Mouse (Mus musculus): ENCODE measurements around the gene Boc. TPM values are rescaled to one million over a fixed set of nuclear protein-coding genes. Genes with fewer than 3 reads are reported as not detected.
"Not testable (repeated sequence)": the region's sequence is repeated elsewhere in the genome, so short reads cannot be mapped to it uniquely, and the experiment has no call there.

The Boc gene
- polyA plus RNA-seq, 1 experiment from 2014 or later, result 57.6 TPM

DNA sequence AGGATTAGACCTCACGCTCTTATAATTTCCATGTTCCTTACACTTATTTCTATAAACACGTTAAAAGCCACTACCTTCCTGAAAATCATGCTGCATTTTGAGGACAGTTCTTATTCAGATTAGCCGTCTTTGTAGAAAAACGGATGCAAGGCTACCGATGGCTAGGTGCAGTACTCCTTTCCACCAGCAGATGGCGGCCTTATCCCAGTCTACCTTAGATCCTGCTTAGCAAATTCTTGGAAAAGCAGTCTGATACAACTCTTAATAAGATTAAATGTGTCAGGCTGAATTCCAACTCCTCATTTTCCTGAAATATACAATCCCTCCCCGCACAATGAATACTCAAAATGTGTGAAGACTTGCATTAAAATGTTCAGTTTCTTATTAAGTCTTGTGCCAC is 74.6 kb downstream of the Boc start:
- Histone ChIP-seq H3K9me3 (no peaks in the 10 kb centered on the region), H3K4me1 (peaks cover 36% of the 10 kb centered on the region), H3K4me2 (no peak overlapping the region), H3K27me3 (no peaks in the 10 kb centered on the region), H3K4me3 (no peak overlapping the region), H3K9ac (no peak overlapping the region), H3K27ac (peak overlapping the region; percentile 76), H3K36me3 (peaks cover 57% of the 10 kb centered on the region)
- 8% methylated on average over 7 of the region's 7 CpGs for WGBS
- ATAC-seq (ENCODE audit: insufficient number of reproducible peaks, low FRiP score, low TSS enrichment, low read depth), result no peak

DNA sequence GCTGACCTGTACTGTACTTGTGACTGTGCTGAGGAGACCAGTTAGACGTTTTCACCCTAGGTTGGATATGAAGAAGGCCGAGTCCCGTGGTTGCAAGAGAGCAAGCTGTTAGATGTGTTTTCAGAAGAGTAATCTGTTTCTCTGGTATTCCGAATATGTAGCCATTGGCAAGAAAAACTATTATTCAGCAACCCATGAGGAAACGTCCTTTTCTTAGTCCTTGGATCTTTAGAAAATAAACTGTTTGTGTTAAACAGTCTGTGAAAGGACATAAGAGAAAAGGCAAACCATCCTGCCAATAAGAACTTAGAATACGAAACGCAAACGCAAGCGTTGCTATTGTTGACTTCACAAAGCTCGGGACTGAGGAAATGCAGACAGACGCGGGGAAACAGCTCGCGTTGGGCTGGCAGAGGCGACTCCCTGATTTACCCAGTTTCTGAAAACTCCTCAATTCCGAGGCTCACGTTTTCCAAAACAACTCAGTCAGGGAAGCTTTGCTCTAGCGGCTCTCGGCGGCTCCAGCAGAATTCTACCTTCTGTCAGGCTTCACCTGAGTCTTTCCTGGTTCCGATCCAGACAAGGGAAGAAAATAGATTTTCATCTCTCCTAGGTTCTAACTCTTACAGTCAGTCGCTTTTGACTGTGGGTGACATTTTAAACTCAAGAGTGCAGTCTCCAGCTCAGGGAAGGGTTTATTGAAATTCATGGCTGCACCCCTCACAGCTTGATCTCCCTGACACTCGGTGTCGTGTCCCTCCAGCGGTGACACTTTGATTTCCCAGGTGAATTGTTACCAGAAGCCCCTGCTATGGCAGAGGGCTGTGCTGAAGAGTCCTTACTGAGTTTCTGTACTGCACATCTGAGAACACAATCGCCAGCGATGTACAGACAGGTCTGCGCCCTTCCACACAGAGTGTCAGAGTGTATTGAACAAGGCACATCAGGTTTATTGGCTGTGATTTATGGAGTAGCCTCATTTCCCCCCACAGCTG is 76.8 kb downstream of the Boc start:
- H3K4me2 ChIP-seq, result no peak overlapping the region
- H3K9ac ChIP-seq, result no peak overlapping the region
- peaks cover 39% of the 10 kb centered on the region for H3K4me1 ChIP-seq
- H3K27ac ChIP-seq, result peak overlapping the region; percentile 77
- H3K9me3 ChIP-seq, result no peaks in the 10 kb centered on the region
- no peaks in the 10 kb centered on the region for H3K27me3 ChIP-seq
- H3K36me3 ChIP-seq, result peaks cover 36% of the 10 kb centered on the region
- ATAC-seq (ENCODE audit: insufficient number of reproducible peaks, low FRiP score, low TSS enrichment, low read depth), result no peak
- H3K4me3 ChIP-seq, result no peak overlapping the region
- WGBS, result 49% methylated on average over 28 of the region's 28 CpGs

DNA sequence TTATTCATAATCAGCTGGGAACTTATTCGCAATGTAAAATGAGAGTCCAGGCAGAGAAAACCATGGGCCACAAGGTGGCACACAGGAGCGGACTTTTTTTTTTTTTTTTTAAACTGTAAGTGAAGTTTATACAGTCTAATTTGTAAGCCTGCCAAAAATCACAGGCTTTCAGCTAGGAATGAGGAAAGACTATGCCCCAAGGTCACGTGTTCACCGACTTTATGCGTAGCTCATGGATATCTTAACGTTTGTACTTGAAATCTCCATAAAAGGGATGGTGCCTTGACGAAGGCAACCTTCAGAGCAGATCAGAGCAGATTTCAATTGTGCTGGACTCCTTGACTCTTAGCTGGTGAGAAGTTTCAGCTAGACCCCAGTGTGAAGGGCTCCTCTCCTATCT is 78.1 kb downstream of the Boc start:
- Histone ChIP-seq H3K4me3 (no peak overlapping the region), H3K9me3 (no peaks in the 10 kb centered on the region), H3K4me1 (peaks cover 35% of the 10 kb centered on the region), H3K9ac (no peak overlapping the region), H3K27me3 (no peaks in the 10 kb centered on the region), H3K27ac (peak overlapping the region; percentile 77), H3K4me2 (no peak overlapping the region), H3K36me3 (peaks cover 23% of the 10 kb centered on the region)
- ATAC-seq (ENCODE audit: insufficient number of reproducible peaks, low FRiP score, low TSS enrichment, low read depth), result 0 out of 2 replicates have a peak, but pooled peaks have one; percentile 31
- WGBS, result 26% methylated on average over 7 of the region's 7 CpGs

DNA sequence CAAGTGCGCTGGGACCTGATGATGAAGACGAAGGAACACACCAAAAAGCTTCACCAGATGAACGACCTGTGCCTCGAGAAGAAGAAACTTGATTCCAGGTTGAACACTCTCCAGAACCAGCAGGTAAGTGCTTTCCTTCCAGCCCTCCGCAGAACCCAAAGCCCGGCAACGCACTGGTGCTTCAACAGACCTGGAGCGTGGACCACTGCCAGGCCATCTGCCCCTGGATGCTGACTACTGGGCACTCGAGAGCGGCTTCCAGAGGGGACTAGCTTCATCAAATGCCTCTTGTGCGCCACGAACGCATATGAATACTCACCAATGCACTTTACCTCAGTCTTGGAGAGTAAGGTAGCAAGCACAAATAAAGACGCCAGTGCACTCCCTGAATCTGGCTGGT is 78.8 kb downstream of the Boc start:
- Histone ChIP-seq H3K9ac (no peak overlapping the region), H3K4me3 (no peak overlapping the region), H3K27me3 (no peaks in the 10 kb centered on the region), H3K9me3 (no peaks in the 10 kb centered on the region), H3K27ac (peak overlapping the region; percentile 38), H3K4me1 (peaks cover 32% of the 10 kb centered on the region), H3K36me3 (peaks cover 16% of the 10 kb centered on the region), H3K4me2 (no peak overlapping the region)
- 81% methylated on average over 14 of the region's 14 CpGs for WGBS
- no peak for ATAC-seq (ENCODE audit: insufficient number of reproducible peaks, low FRiP score, low TSS enrichment, low read depth)

DNA sequence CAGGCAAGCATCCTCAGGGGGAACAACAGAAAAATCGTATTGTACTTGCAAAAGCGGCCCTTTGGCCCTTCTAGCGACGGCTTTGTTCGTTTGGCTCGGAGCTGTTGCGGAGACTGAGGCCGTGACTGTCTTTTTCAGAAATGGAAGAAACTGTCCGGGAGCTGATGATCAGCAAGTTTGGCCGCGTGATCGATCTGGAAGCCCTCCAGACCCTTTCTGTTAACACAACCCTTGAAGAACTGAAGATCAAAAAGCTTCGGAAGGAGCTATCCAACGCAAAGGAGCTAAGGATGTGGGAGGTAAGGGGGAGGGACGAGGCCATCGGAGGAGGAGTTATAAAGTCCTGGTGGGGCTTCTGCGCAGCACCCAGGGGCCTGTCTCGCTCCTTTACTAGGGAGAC is 79.9 kb downstream of the Boc start:
- Histone ChIP-seq H3K27ac (0 out of 2 replicates have a peak overlapping the region, but pooled peaks have one; percentile 33), H3K4me2 (no peak overlapping the region), H3K4me3 (no peak overlapping the region), H3K27me3 (no peaks in the 10 kb centered on the region), H3K9me3 (no peaks in the 10 kb centered on the region), H3K4me1 (peaks cover 27% of the 10 kb centered on the region), H3K36me3 (peaks cover 10% of the 10 kb centered on the region), H3K9ac (no peak overlapping the region)
- ATAC-seq (ENCODE audit: insufficient number of reproducible peaks, low FRiP score, low TSS enrichment, low read depth), result no peak
- 37% methylated on average over 18 of the region's 18 CpGs for WGBS

DNA sequence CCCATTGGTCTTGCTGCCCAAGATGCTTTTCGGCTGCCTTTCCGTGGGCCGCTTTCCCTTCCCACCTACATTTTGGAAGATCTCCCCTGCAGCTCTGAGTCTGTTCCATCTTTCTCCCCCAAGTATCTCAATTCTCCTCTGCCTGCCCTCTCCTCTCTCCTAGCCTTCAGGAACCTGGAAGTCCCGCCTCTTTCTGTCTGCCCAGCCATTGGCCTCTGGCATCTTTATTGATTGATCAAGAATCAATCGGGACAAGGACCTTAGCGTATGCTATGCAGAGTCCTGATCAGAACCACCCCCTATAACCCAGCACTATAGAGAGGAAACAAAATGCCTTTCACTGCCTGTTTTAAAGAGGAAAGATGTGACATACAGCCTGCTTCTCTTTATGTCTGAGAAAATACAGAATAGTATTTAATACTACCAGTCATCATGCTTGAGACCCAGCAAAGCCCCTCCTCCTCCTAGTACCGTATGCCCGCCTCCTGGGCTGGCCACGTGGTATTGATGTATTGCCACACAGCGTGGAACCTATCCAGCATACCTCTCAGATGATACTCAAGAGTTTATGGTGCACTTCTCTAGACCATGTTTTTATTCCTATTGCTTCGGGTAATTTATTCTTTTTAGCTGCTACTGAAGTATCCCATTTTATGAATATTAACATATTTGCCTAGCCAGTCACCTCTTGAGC is 82.9 kb downstream of the Boc start:
- Histone ChIP-seq H3K27ac (no peak overlapping the region), H3K9ac (no peak overlapping the region), H3K4me3 (no peak overlapping the region), H3K4me2 (no peak overlapping the region), H3K9me3 (no peaks in the 10 kb centered on the region), H3K36me3 (no peaks in the 10 kb centered on the region), H3K27me3 (no peaks in the 10 kb centered on the region), H3K4me1 (peaks cover 16% of the 10 kb centered on the region)
- no peak for ATAC-seq (ENCODE audit: insufficient number of reproducible peaks, low FRiP score, low TSS enrichment, low read depth)
- 85% methylated on average over 11 of the region's 11 CpGs for WGBS

DNA sequence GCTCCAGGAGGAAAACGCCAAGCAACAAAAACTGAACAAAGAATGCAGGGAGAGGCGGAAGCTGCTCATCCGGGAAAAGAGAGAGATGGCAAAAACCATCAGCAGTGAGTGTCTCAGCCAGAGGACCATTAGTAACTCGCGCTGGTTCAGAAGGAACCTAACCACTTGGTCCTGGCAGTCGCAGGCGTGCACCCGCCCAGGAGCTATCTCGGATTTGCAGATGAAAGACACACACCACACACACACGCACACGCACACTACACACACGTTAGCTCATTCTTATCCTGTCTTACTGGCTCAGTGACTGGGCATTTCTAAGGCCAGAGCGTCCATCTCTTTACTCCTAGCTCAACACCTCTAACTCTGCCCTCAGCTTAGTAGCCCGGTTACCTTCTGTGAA is 83.4 kb downstream of the Boc start:
- WGBS, result 86% methylated on average over 14 of the region's 14 CpGs
- no peaks in the 10 kb centered on the region for H3K36me3 ChIP-seq
- no peak overlapping the region for H3K9ac ChIP-seq
- H3K4me2 ChIP-seq, result no peak overlapping the region
- H3K27ac ChIP-seq, result no peak overlapping the region
- H3K4me1 ChIP-seq, result peaks cover 13% of the 10 kb centered on the region; the same call in 1 of the 2 replicates
- no peak for ATAC-seq (ENCODE audit: insufficient number of reproducible peaks, low FRiP score, low TSS enrichment, low read depth)
- H3K27me3 ChIP-seq, result no peaks in the 10 kb centered on the region
- H3K4me3 ChIP-seq, result no peak overlapping the region
- H3K9me3 ChIP-seq, result no peaks in the 10 kb centered on the region

DNA sequence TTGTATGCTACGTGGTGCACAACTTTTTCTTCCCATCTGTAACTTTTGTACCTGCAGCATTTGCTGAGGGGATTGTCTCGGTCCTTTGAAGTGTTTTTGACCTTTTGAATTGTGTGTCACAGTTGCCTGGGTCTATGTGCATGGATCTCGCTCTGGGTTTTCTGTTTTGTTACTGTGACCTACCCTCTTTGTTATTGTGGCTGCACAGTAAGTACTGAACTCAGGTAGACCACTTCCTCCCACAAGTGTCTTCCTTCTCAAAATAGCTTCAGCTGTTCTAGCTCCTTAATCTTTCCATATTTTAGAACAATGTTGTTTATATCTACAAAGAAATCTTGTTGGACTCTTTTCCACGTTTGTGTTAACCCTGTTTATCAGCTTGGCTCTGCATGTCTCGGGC is 97.8 kb downstream of the Boc start:
- H3K36me3 ChIP-seq, result no peaks in the 10 kb centered on the region
- 77% methylated on average over 5 of the region's 5 CpGs for WGBS
- H3K4me3 ChIP-seq, result no peak overlapping the region
- no peak overlapping the region for H3K9ac ChIP-seq
- H3K27me3 ChIP-seq, result no peaks in the 10 kb centered on the region
- H3K27ac ChIP-seq, result no peak overlapping the region
- no peak overlapping the region for H3K4me2 ChIP-seq
- H3K9me3 ChIP-seq, result no peaks in the 10 kb centered on the region
- no peak for ATAC-seq (ENCODE audit: insufficient number of reproducible peaks, low FRiP score, low TSS enrichment, low read depth)
- H3K4me1 ChIP-seq, result no peaks in the 10 kb centered on the region

DNA sequence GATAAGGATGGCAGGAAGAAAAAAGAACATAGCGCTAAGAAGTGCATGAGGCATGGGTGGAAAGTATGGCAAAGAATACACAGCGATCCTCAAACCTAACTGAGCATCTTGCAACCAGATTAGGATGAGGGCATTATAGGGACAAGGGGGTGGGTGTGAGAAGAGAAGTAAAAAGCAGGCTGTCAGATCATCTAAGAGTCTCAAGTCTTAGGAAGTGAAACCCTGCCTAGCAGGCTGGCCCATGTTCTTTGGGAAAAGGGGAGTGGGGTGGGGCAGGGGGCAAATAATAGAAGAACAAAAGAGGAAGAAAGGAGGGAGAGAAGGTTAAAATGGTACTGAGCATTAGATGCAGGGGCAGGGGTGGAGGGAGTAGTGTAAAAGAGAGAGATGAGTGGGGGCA is 99.9 kb downstream of the Boc start:
- Histone ChIP-seq H3K4me3 (no peak overlapping the region), H3K9me3 (no peaks in the 10 kb centered on the region), H3K4me2 (no peak overlapping the region), H3K36me3 (no peaks in the 10 kb centered on the region), H3K4me1 (no peaks in the 10 kb centered on the region), H3K27me3 (no peaks in the 10 kb centered on the region), H3K9ac (no peak overlapping the region), H3K27ac (no peak overlapping the region)
- 90% methylated on average over 2 of the region's 2 CpGs for WGBS
- no peak for ATAC-seq (ENCODE audit: insufficient number of reproducible peaks, low FRiP score, low TSS enrichment, low read depth)

DNA sequence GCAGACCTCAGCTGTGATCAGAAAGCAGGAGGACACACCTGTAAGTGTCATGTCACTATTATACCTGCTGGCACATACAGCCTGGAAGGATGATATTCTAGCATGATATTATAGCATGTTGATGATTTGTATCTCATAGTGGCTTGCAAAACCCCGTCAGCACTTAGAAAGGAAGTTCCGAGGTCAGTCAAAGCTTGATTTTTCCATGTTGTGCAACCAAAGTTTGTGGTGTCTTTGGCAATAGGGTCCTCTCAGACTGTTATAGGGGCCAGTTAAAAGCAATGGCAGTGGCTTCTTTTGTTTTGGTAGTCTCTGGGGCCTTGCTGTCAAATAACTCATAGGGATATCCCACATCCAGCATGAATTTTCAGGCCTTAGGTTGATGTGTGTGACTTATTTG is 100.8 kb downstream of the Boc start:
- H3K36me3 ChIP-seq, result no peaks in the 10 kb centered on the region
- H3K4me2 ChIP-seq, result no peak overlapping the region
- 86% methylated on average over 2 of the region's 2 CpGs for WGBS
- H3K4me3 ChIP-seq, result no peak overlapping the region
- ATAC-seq (ENCODE audit: insufficient number of reproducible peaks, low FRiP score, low TSS enrichment, low read depth), result no peak
- H3K9me3 ChIP-seq, result no peaks in the 10 kb centered on the region
- no peaks in the 10 kb centered on the region for H3K4me1 ChIP-seq
- H3K27me3 ChIP-seq, result no peaks in the 10 kb centered on the region
- H3K9ac ChIP-seq, result no peak overlapping the region
- no peak overlapping the region for H3K27ac ChIP-seq

DNA sequence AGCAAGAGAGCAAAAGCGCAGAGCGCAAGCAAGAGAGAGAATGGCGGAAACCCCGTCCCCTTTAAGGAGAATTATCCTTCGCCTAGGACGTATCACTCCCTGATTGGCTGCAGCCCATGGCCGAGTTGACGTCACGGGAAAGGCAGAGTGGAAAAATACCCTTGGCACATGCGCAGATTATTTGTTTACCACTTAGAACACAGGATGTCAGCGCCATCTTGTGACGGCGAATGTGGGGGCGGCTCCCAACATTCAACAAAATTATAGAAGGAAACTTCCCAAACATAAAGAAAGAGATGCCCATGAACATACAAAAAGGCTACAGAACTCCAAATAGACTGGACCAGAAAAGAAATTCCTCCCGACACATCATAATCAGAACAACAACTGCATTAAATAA is 116.8 kb downstream of the Boc start:
- 95% methylated on average over 15 of the region's 15 CpGs for WGBS
- not testable (repeated sequence) for H3K4me3 ChIP-seq; H3K4me1 ChIP-seq; H3K27me3 ChIP-seq; ATAC-seq (ENCODE audit: insufficient number of reproducible peaks, low FRiP score, low TSS enrichment, low read depth); H3K27ac ChIP-seq; H3K36me3 ChIP-seq; H3K4me2 ChIP-seq; H3K9ac ChIP-seq; H3K9me3 ChIP-seq

DNA sequence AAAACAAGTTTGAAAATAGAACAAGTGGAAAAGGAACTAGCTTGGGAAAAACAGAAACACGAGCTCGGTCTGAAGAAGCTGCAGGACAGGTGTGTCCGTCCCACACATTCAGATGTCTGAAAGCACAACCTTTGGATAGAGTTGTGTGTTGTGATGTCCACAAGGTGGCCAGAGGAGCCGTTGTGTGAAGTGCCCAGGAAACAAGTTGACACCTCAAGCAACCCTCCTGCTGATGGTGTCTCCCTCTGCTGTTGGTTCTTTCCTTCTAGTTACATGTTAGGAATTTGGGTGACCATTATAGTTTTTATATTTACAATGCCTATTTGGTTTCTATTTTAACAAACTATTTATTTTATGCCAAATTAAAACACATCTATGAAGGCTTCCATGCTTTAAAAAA is 123.2 kb downstream of the Boc start:
- Histone ChIP-seq H3K9ac (no peak overlapping the region), H3K4me1 (no peaks in the 10 kb centered on the region), H3K9me3 (no peaks in the 10 kb centered on the region), H3K36me3 (no peaks in the 10 kb centered on the region), H3K4me2 (no peak overlapping the region), H3K27ac (no peak overlapping the region), H3K4me3 (no peak overlapping the region), H3K27me3 (no peaks in the 10 kb centered on the region)
- 63% methylated on average over 4 of the region's 4 CpGs for WGBS
- ATAC-seq (ENCODE audit: insufficient number of reproducible peaks, low FRiP score, low TSS enrichment, low read depth), result no peak

All from limb, embryonic 15.5 days (tissue).